Mouse (Mus musculus) liver, adult 2 months (tissue): ENCODE measurements at regions not wholly inside any gene's neighbourhood (a gene's known extent, or its start where the extent isn't known, plus 50 kb on each side); places are given as distances from the start of the nearest gene placed in this dataset.
A peak's percentile ranks its signal among the peaks of the same experiment; 100 is the strongest.

Source experiments
- DNase-seq: peaks from one replicate; pipeline ENCODE4 v3.0.0-alpha.2; 2011; ENCODE audit warnings: low read depth, low spot score; ENCODE audit errors: extremely low read depth
- H3K27ac ChIP-seq: fragments of 200-500 bp; replicated peaks from 2 replicates; pipeline ENCODE4 v1.5.1; 2012; ENCODE audit warnings: low read depth, mild to moderate bottlenecking, control low read depth, inconsistent platforms, low read length; ENCODE audit not compliant: insufficient read depth
- H3K27me3 ChIP-seq: fragments of 200-500 bp; 2 replicates; pipeline ENCODE4 v1.6.1; 2012; ENCODE audit warnings: mild to moderate bottlenecking, moderate library complexity, low read length, inconsistent platforms; ENCODE audit not compliant: control insufficient read depth, insufficient read depth
- H3K36me3 ChIP-seq: fragments of 200-500 bp; 2 replicates; pipeline ENCODE4 v1.6.1; 2012; ENCODE audit warnings: low read length, inconsistent platforms; ENCODE audit not compliant: control insufficient read depth, insufficient read depth
- H3K4me1 ChIP-seq: fragments of 200-500 bp; 2 replicates; pipeline ENCODE4 v1.6.1; 2011; ENCODE audit warnings: low read length; ENCODE audit not compliant: control insufficient read depth, insufficient read depth
- H3K4me3 ChIP-seq: fragments of 200-500 bp; 2 replicates; pipeline ENCODE4 v1.5.1; 2011; ENCODE audit warnings: low read depth, mild to moderate bottlenecking, control low read depth, low read length, moderate library complexity; ENCODE audit not compliant: insufficient read depth
- H3K79me2 ChIP-seq: fragments of 200-500 bp; 2 replicates; pipeline ENCODE4 v1.6.1; 2012; ENCODE audit warnings: inconsistent platforms, mild to moderate bottlenecking, low read length, moderate library complexity; ENCODE audit not compliant: control insufficient read depth, insufficient read depth
- H3K9ac ChIP-seq: fragments of 200-500 bp; 2 replicates; pipeline ENCODE4 v1.6.1; 2012; ENCODE audit warnings: low read depth, mild to moderate bottlenecking, control low read depth, inconsistent platforms, low read length
- CTCF ChIP-seq: fragments of 200-500 bp; IDR thresholded peaks from 2 replicates; pipeline ENCODE4 v1.5.1; 2011; ENCODE audit warnings: low read depth, low read length, control low read depth
- POLR2A ChIP-seq: fragments of 200-500 bp; IDR thresholded peaks from 2 replicates; pipeline ENCODE4 v1.6.1; 2011; ENCODE audit warnings: low read length, control low read depth; ENCODE audit not compliant: insufficient read depth; ENCODE audit errors: extremely low read depth
- WGBS: fragments of 180-500 bp; shearing (Covaris S2); methylation state at CpG from one replicate; pipeline ENCODE4 v1.1.7; 2018; 5-methylcytosine and 5-hydroxymethylcytosine counted together

DNA sequence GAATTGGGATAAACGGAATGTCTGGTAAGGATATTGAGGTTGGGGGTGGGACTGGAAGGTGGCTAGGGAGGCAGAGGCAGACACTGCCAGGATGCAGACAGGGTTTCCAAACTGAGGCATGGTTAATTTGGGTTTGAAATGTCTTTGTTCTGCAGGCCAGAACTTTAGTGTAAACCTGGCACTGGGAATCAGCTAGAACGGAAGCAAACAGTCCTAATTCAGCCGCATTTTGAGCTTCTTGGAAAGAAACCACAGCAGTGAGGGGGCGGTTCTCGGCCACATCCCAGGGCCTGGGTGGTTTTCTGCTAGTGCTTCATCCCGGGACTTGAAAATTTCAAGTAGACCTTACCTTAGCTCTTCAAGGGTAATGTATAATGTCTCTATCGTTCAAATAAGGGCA is 100.6 kb upstream of the Irf2bp2 start:
- H3K36me3 ChIP-seq: no peaks in the 10 kb centered on the region
- DNase-seq: peak; percentile 24
- H3K4me3 ChIP-seq: no peak overlapping the region
- no peaks in the 10 kb centered on the region for H3K79me2 ChIP-seq
- no peaks in the 10 kb centered on the region for H3K27me3 ChIP-seq
- peaks cover 3% of the 10 kb centered on the region; the same call in 1 of the 2 replicates for H3K4me1 ChIP-seq
- H3K9ac ChIP-seq: no peak overlapping the region
- 51% methylated on average over 7 of the region's 7 CpGs for WGBS
- H3K27ac ChIP-seq: no peak overlapping the region
- no peak for TF ChIP-seq POLR2A
- TF ChIP-seq CTCF: no peak

DNA sequence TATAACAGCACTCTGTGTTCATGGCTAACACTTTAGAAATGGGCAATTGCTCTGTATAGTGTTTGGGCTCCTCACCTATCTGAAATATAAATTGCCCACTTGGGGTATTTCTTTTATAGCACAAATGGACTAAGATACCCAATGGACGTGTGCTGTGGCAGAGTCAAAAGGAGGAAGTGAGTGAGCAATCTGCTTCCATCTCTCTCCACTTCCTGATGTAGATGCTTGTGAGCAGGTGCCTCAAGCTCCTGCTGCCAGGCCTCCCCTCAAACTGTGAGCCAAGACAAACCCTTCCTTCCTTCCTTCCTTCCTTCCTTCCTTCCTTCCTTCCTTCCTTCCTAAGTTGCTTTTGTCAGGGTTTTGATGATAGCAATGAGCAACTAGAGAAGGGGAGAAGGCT is 99.9 kb upstream of the Irf2bp2 start:
- no peaks in the 10 kb centered on the region for H3K79me2 ChIP-seq
- H3K9ac ChIP-seq: no peak overlapping the region
- H3K4me3 ChIP-seq: no peak overlapping the region
- WGBS: 74% methylated on average over 1 of the region's 1 CpGs
- no peaks in the 10 kb centered on the region for H3K36me3 ChIP-seq
- H3K4me1 ChIP-seq: peaks cover 3% of the 10 kb centered on the region; the same call in 1 of the 2 replicates
- TF ChIP-seq CTCF: no peak
- TF ChIP-seq POLR2A: no peak
- H3K27me3 ChIP-seq: no peaks in the 10 kb centered on the region
- no peak overlapping the region for H3K27ac ChIP-seq
- no peak for DNase-seq

GRCm38 (mm10) chr8:126692711-126693110 is 98.9 kb upstream of the Irf2bp2 start:
- whole genome bisulfite sequencing: 83% methylated on average over 3 of the region's 3 CpGs
- DNase-seq: no peak
- H3K27ac ChIP-seq: no peak overlapping the region

GRCm38 (mm10) chr8:126692263-126692662 is 98.5 kb upstream of the Irf2bp2 start:
- WGBS: 43% methylated on average over 3 of the region's 3 CpGs
- TF ChIP-seq POLR2A (no peak), CTCF (no peak)
- Histone ChIP-seq H3K27ac (no peak overlapping the region), H3K79me2 (no peaks in the 10 kb centered on the region), H3K4me1 (peaks cover 3% of the 10 kb centered on the region; the same call in 1 of the 2 replicates), H3K9ac (no peak overlapping the region), H3K36me3 (no peaks in the 10 kb centered on the region), H3K27me3 (no peaks in the 10 kb centered on the region), H3K4me3 (no peak overlapping the region)
- peak; percentile 50 for DNase-seq

More at GRCm38 (mm10) chr8:126692711-126693110, 98.9 kb upstream of the Irf2bp2 start:
- H3K27me3 ChIP-seq: no peaks in the 10 kb centered on the region
- no peaks in the 10 kb centered on the region for H3K79me2 ChIP-seq
- no peak overlapping the region for H3K4me3 ChIP-seq
- no peak for TF ChIP-seq POLR2A
- TF ChIP-seq CTCF: no peak
- H3K9ac ChIP-seq: no peak overlapping the region
- H3K4me1 ChIP-seq: peaks cover 3% of the 10 kb centered on the region; the same call in 1 of the 2 replicates
- H3K36me3 ChIP-seq: no peaks in the 10 kb centered on the region

DNA sequence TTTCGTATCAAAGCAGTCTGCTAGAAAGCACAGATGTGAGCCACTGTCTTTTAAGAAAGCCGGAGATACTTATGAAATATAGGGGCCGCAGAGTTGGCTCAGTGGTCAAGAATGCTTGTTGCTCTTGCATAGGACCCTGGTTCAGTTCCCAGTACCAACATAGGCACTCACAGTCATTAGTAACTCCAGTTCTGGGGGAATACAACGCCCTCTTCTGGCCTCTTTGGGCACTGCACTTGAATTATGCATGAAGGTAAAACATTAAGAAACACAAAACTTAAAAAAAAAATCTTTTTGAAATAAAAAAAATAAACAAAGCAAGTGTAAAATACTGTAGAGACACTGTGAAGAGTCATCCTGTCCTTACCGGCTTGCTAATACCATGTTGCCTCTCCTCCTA is 94.7 kb upstream of the Irf2bp2 start:
- no peaks in the 10 kb centered on the region for H3K79me2 ChIP-seq
- H3K27ac ChIP-seq: no peak overlapping the region
- no peak overlapping the region for H3K4me3 ChIP-seq
- H3K4me1 ChIP-seq: peaks cover 10% of the 10 kb centered on the region
- H3K9ac ChIP-seq: no peak overlapping the region
- WGBS: 83% methylated on average over 5 of the region's 5 CpGs
- no peak for DNase-seq
- TF ChIP-seq POLR2A (no peak), CTCF (peak; percentile 10; the same call in 1 of the 2 replicates)
- no peaks in the 10 kb centered on the region for H3K36me3 ChIP-seq
- no peaks in the 10 kb centered on the region for H3K27me3 ChIP-seq

- 90% methylated on average over 6 of the region's 6 CpGs for WGBS
- Histone ChIP-seq H3K36me3 (no peaks in the 10 kb centered on the region), H3K79me2 (no peaks in the 10 kb centered on the region), H3K4me1 (peaks cover 10% of the 10 kb centered on the region), H3K9ac (no peak overlapping the region), H3K4me3 (no peak overlapping the region), H3K27ac (no peak overlapping the region), H3K27me3 (no peaks in the 10 kb centered on the region)
- TF ChIP-seq CTCF (no peak), POLR2A (no peak)
- DNase-seq: no peak
These were observed 94.2 kb upstream of the Irf2bp2 start for GRCm38 (mm10) chr8:126688014-126688413.
